9 mouse cellular contexts compared by ENCODE assay signal in genomic region chr17:53578776-53579175, GRCm38 (mm10). TPM values are rescaled to one million over a fixed set of nuclear protein-coding genes. Genes with fewer than 3 reads are reported as not detected.
A peak's percentile ranks its signal among the peaks of the same experiment; 100 is the strongest.
DNase-seq lines count a peak whose midpoint lies in the region; ATAC-seq and TF ChIP-seq lines count a peak whose summit lies in the region.
"Had no signal": no experiment of that assay in that cellular context is flagged by ENCODE, and none has a peak within 500 bp of the region (broad histone marks: within the 10 kb centered on the region; RNA-seq: fewer than 3 reads in every experiment).

No protein-coding gene starts in this region.

- H3K27ac ChIP-seq in intestine, embryonic 14.5 days (ENCODE audit: low read depth), result no peak overlapping the region
- H3K27ac ChIP-seq in intestine, postnatal 0 days (ENCODE audit: low read depth, low read length), result no peak overlapping the region
- peak overlapping the region; percentile 13 for H3K27ac ChIP-seq in ES-Bruce4 (ENCODE audit: insufficient read depth, low read length)

- WGBS in intestine, embryonic 14.5 days, result 59% methylated on average over 9 of the region's 9 CpGs
- WGBS in intestine, postnatal 0 days, result 77% methylated on average over 9 of the region's 9 CpGs

- no peaks in the 10 kb centered on the region for H3K9me3 ChIP-seq in intestine, embryonic 14.5 days (ENCODE audit: control insufficient read depth, low read length)
- no peaks in the 10 kb centered on the region for H3K9me3 ChIP-seq in intestine, postnatal 0 days (ENCODE audit: control insufficient read depth)
- H3K9me3 ChIP-seq in ES-Bruce4 (replicated peaks; ENCODE audit: control insufficient read depth, insufficient read depth, low read length, poor library complexity, severe bottlenecking), result no peaks in the 10 kb centered on the region

- H3K4me2 ChIP-seq in intestine, embryonic 14.5 days (ENCODE audit: low read length), result no peak overlapping the region
- no peak overlapping the region for H3K4me2 ChIP-seq in intestine, postnatal 0 days (replicated peaks; ENCODE audit: low read depth)

- no peak for DNase-seq in intestine, embryonic 14.5 days (ENCODE audit: low spot score)
- DNase-seq in ovary, postnatal 10 days (ENCODE audit: low spot score), result no peak
- no peak for DNase-seq in frontal cortex, adult 2 months (ENCODE audit: extremely low spot score in 1 of 2, low spot score in 1 of 2)
- DNase-seq in layer of hippocampus, postnatal 10 days (ENCODE audit: low spot score in 2 of 2), result no peak

- TF ChIP-seq EP300 in ES-Bruce4 (IDR thresholded peaks at IDR 0.05; ENCODE audit: insufficient read depth, low read depth, low read length), result peak; percentile 48; the same call in 1 of the 2 replicates

- no peaks in the 10 kb centered on the region for H3K27me3 ChIP-seq in intestine, embryonic 14.5 days (replicated peaks; ENCODE audit: control insufficient read depth, insufficient read depth, low read length)
- no peaks in the 10 kb centered on the region for H3K27me3 ChIP-seq in intestine, postnatal 0 days (replicated peaks; ENCODE audit: control insufficient read depth, insufficient read depth, low read length)
- no peaks in the 10 kb centered on the region for H3K27me3 ChIP-seq in ES-Bruce4 (ENCODE audit: control insufficient read depth, insufficient read depth, low read length, poor library complexity, severe bottlenecking)

- ATAC-seq in intestine, embryonic 14.5 days (replicated peaks; ENCODE audit: low FRiP score, low TSS enrichment, low read depth), result 0 out of 2 replicates have a peak, but pooled peaks have one; percentile 19
- ATAC-seq in intestine, postnatal 0 days, result no peak
- ATAC-seq in granulocyte monocyte progenitor cell, adult 5-6 weeks (replicated peaks; ENCODE audit: poor library complexity, severe bottlenecking), result peak; percentile 52
- peak; percentile 15; the same call in 1 of the 2 replicates for ATAC-seq in megakaryocyte, adult 5-6 weeks (ENCODE audit: poor library complexity, severe bottlenecking)

- no peaks in the 10 kb centered on the region for H3K4me1 ChIP-seq in intestine, embryonic 14.5 days (replicated peaks; ENCODE audit: control insufficient read depth, insufficient read depth, low read length)
- 0 out of 2 replicates have a peak, but pooled peaks cover 2% of the 10 kb centered on the region for H3K4me1 ChIP-seq in intestine, postnatal 0 days (replicated peaks; ENCODE audit: control insufficient read depth, insufficient read depth, low read length)
- H3K4me1 ChIP-seq in ES-Bruce4 (ENCODE audit: control insufficient read depth, insufficient read depth, low read length), result peaks cover 6% of the 10 kb centered on the region

- TF ChIP-seq CTCF in intestine, postnatal 0 days (IDR thresholded peaks at IDR 0.05; ENCODE audit: low read depth), result no peak
- TF ChIP-seq CTCF in ES-Bruce4 (IDR thresholded peaks at IDR 0.05; ENCODE audit: low read depth, low read length), result no peak

- H3K9ac ChIP-seq in intestine, embryonic 14.5 days (ENCODE audit: low read length), result no peak overlapping the region
- H3K9ac ChIP-seq in intestine, postnatal 0 days (ENCODE audit: low read depth, low read length), result no peak overlapping the region
- no peak overlapping the region for H3K9ac ChIP-seq in ES-Bruce4 (ENCODE audit: low read depth, poor library complexity, severe bottlenecking)

- no peak overlapping the region for H3K4me3 ChIP-seq in intestine, embryonic 14.5 days (ENCODE audit: low read depth, low read length)
- no peak overlapping the region for H3K4me3 ChIP-seq in intestine, postnatal 0 days (ENCODE audit: low read depth, low read length)
- 0 out of 2 replicates have a peak overlapping the region, but pooled peaks have one; percentile 20 for H3K4me3 ChIP-seq in ES-Bruce4 (ENCODE audit: low read depth, low read length)

- TF ChIP-seq POLR2A in ES-Bruce4 (IDR thresholded peaks at IDR 0.05; ENCODE audit: insufficient read depth, low read length), result no peak

- no peaks in the 10 kb centered on the region for H3K36me3 ChIP-seq in intestine, embryonic 14.5 days (ENCODE audit: control insufficient read depth, insufficient read depth, low read length)
- no peaks in the 10 kb centered on the region for H3K36me3 ChIP-seq in intestine, postnatal 0 days (ENCODE audit: control insufficient read depth, insufficient read depth)
- H3K36me3 ChIP-seq in ES-Bruce4 (ENCODE audit: control insufficient read depth, insufficient read depth, low read length, poor library complexity, severe bottlenecking), result peaks cover 2% of the 10 kb centered on the region; the same call in 1 of the 2 replicates

RNA-seq across cellular contexts. Expression of gene Kat2b, which starts 12.1 kb away (rescaled TPM):
- polyA plus RNA-seq in intestine, embryonic 14.5 days (2014; fragmentation: Nextera tagmentation; extraction: Ambion mirVana), result 5.3 and 7.3 TPM in 2 replicates
- 5.9 and 6.1 TPM in 2 replicates for polyA plus RNA-seq in intestine, postnatal 0 days (2015; fragmentation: Nextera tagmentation; extraction: Ambion mirVana)
- 15.9 and 25.9 TPM in 2 replicates for polyA plus RNA-seq in ES-Bruce4 (2011; ENCODE audit: insufficient read depth, insufficient read length, low read depth, missing spikeins)
- total RNA-seq in granulocyte monocyte progenitor cell, adult 5-6 weeks (2014; fragmentation: Nextera tagmentation), result 35.1 and 51.5 TPM in 2 replicates
- total RNA-seq in granulocyte monocyte progenitor cell, adult 5-6 weeks (2017), result 30.5 and 35.9 TPM in 2 replicates
- total RNA-seq in megakaryocyte, adult 5-6 weeks (2015), result 38.9 and 41.4 TPM in 2 replicates
- 57.9 and 72.6 TPM in 2 replicates for total RNA-seq in megakaryocyte, adult 5-6 weeks (2017)
- polyA plus RNA-seq in frontal cortex, adult 2 months (2012; rRNA removed), result 15.2 and 15.4 TPM in 2 replicates
- total RNA-seq in layer of hippocampus, postnatal 10 days (2021), result 10 to 100 TPM; 14.1 to 14.6 TPM

RNA-seq across cellular contexts. Expression of gene Pp2d1, which starts 39.5 kb away (rescaled TPM):
- polyA plus RNA-seq in intestine, embryonic 14.5 days (2014; fragmentation: Nextera tagmentation; extraction: Ambion mirVana), result 0.34 and 0.40 TPM in 2 replicates
- polyA plus RNA-seq in intestine, postnatal 0 days (2015; fragmentation: Nextera tagmentation; extraction: Ambion mirVana), result 0.07 and 0.27 TPM in 2 replicates
- 0.44 TPM in 1 of 2 replicates, not detected in the other for polyA plus RNA-seq in ES-Bruce4 (2011; ENCODE audit: insufficient read depth, insufficient read length, low read depth, missing spikeins)
- total RNA-seq in granulocyte monocyte progenitor cell, adult 5-6 weeks (2014; fragmentation: Nextera tagmentation), result not detected in 2 replicates
- not detected in 2 replicates for total RNA-seq in granulocyte monocyte progenitor cell, adult 5-6 weeks (2017)
- not detected in 2 replicates for total RNA-seq in megakaryocyte, adult 5-6 weeks (2015)
- not detected in 2 replicates for total RNA-seq in megakaryocyte, adult 5-6 weeks (2017)
- 0.06 TPM in 1 of 2 replicates, not detected in the other for polyA plus RNA-seq in frontal cortex, adult 2 months (2012; rRNA removed)
- not detected for total RNA-seq in layer of hippocampus, postnatal 10 days (2021)
- total RNA-seq: left cerebral cortex, adult 18-20 months had no signal
